Mouse (Mus musculus) Patski (cell line): ENCODE measurements around the gene Bbs12. TPM values are rescaled to one million over a fixed set of nuclear protein-coding genes. Genes with fewer than 3 reads are reported as not detected.

Source experiments
- ATAC-seq: fragments of 100-300 bp; one replicate; pipeline ENCODE4 v1.8.0; 2021
- CTCF ChIA-PET: fragments of 350-600 bp; sonication (Branson Sonifier 250); formaldehyde crosslinking; loops from one replicate; lab custom pipeline; 2022; ENCODE audit warnings: inconsistent platforms; lab: Charles Lee
- POLR2A ChIA-PET: fragments of 350-600 bp; sonication (Branson Sonifier 250); formaldehyde crosslinking; loops from one replicate; lab custom pipeline; 2022; ENCODE audit warnings: antibody characterized with exemption, inconsistent platforms; lab: Charles Lee
- DNase-seq: peaks from one replicate; pipeline ENCODE4 v3.0.0-alpha.2; 2011; ENCODE audit warnings: low read depth, low spot score
- H3K27me3 ChIP-seq: fragments of 371-371 bp; one replicate; pipeline ENCODE4 v1.5.1; 2021
- CTCF ChIP-seq: fragments of 100-300 bp; IDR thresholded peaks from one replicate; pipeline ENCODE4 v1.5.1; 2021
- in situ Hi-C: fragments of 300-500 bp; cut with MboI; formaldehyde crosslinking; loops from 3 replicates; pipeline ENCODE4 v1.11.1; 2018; ENCODE audit warnings: low pct_unique_long_range_greater_than_20kb, mixed read lengths
- polyA plus RNA-seq: library from polyadenylated mRNA; unstranded; gene quantifications from one replicate; pipeline ENCODE4 v1.2.3, GENCODE M21; 2021

The Bbs12 gene
- polyA plus RNA-seq, 1 experiment from 2014 or later = 18.8 TPM

- ChIA-PET CTCF (no interaction called here), POLR2A (no interaction called here)
- DNase-seq (no peak), ATAC-seq (no peak)
- no peak for TF ChIP-seq CTCF
- in situ Hi-C loops = no loop called here
- H3K27me3 ChIP-seq = peaks cover 13% of the 10 kb centered on the region
Observed at GRCm38 (mm10) chr3:37289237-37289636, 23.1 kb upstream of the Bbs12 start.

DNA sequence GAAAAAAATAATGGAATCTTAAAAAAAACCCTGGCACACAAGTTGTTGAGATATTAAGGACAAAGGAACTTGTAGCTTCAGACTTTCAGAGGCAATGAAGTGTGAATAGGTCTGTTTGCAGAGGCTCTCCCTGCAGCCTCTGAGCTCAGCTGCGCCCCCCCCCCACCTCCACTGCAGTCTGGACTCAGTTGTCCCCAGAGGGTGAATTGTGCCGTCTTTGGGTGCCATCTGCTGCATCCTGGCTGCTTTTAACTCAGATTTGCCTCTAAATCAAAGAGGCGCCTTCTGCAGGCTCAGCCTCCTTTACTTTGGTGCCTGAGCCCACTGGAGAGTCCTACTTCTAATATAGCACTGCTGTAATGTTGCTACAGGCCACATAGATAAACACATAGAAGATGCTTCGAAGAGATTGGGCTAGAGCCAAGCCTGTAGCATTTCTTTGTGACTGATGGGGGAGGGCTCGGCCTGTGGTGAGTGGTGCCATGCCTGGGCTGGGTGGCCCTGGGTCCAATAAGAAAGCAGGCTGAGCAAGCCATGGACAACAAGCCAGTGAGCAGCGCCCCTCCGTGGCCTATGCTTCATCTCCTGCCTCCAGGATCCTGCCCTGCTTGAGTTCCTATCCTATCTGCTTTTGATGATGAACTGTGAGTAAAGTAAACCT, 21.3 kb upstream of the Bbs12 start:
- CTCF ChIA-PET = interaction anchor here (1.2 kb wide), 1 partner anchor 13 kb away, joined by 3 read pairs; no protein-coding TSS in a partner anchor
- in situ Hi-C loops = no loop called here
- H3K27me3 ChIP-seq = peaks cover 11% of the 10 kb centered on the region
- TF ChIP-seq CTCF = no peak
- no peak for ATAC-seq
- DNase-seq = no peak
- POLR2A ChIA-PET = no interaction called here

- ATAC-seq = no peak
- H3K27me3 ChIP-seq = peaks cover 11% of the 10 kb centered on the region
- in situ Hi-C loops = no loop called here
- no peak for TF ChIP-seq CTCF
- DNase-seq = no peak
- ChIA-PET POLR2A (no interaction called here), CTCF (interaction anchor here (0.7 to 1.4 kb wide), 3 partner anchors 9 to 40 kb away, joined by 3 read pairs; partner anchors contain the start of genes Bbs12 and Cetn4)
Observed at GRCm38 (mm10) chr3:37291929-37292328, 20.4 kb upstream of the Bbs12 start.

DNA sequence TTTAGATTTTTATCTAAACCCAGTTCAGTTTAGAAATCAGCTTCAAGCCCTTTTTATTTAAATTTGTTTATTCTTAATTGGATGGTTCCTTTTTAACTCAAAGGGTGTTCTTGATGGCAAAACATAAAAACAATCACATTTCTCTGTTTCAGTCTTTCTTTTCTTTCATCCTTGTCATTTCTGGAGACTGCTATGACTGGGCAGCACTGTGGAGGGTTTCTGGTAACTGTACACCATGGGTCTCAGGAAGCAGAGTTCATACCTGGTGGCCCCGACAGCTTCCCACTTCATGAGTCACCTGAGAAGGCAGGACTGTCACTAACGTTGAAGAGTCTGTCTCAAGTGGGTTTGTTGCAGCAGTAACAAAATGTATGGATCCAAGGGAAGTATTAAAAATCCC, 19.7 kb upstream of the Bbs12 start:
- in situ Hi-C loops = no loop called here
- DNase-seq = no peak
- ChIA-PET POLR2A (no interaction called here), CTCF (interaction anchor here (0.7 to 1.4 kb wide), 3 partner anchors 9 to 40 kb away, joined by 3 read pairs; partner anchors contain the start of genes Bbs12 and Cetn4)
- no peak for TF ChIP-seq CTCF
- H3K27me3 ChIP-seq = peaks cover 11% of the 10 kb centered on the region
- ATAC-seq = no peak

GRCm38 (mm10) chr3:37299470-37299869, 12.9 kb upstream of the Bbs12 start:
- in situ Hi-C loops = no loop called here
- CTCF ChIA-PET = no interaction called here
- ATAC-seq (no peak), DNase-seq (no peak)
- POLR2A ChIA-PET = no interaction called here
- no peaks in the 10 kb centered on the region for H3K27me3 ChIP-seq
- TF ChIP-seq CTCF = no peak

- DNase-seq (no peak), ATAC-seq (no peak)
- ChIA-PET POLR2A (no interaction called here), CTCF (interaction anchor here (0.6 to 2.7 kb wide), 9 partner anchors 9 to 918 kb away, joined by 3 to 8 read pairs (median 3); partner anchors contain the start of genes Bbs12 and Cetn4)
- TF ChIP-seq CTCF = peak; percentile 91
- H3K27me3 ChIP-seq = no peaks in the 10 kb centered on the region
- in situ Hi-C loops = no loop called here
Observed at GRCm38 (mm10) chr3:37302685-37303084, 9.7 kb upstream of the Bbs12 start.

- DNase-seq (no peak), ATAC-seq (peak; percentile 35)
- CTCF ChIA-PET = interaction anchor here (1.0 to 2.7 kb wide), 12 partner anchors 8 to 1076 kb away, joined by 3 to 8 read pairs (median 3); partner anchors contain the start of genes Bbs12 and Cetn4
- no peaks in the 10 kb centered on the region for H3K27me3 ChIP-seq
- in situ Hi-C loops = no loop called here
- no peak for TF ChIP-seq CTCF
- POLR2A ChIA-PET = interaction anchor here (0.7 kb wide), 1 partner anchor 19 kb away, joined by 3 read pairs; no protein-coding TSS in a partner anchor
Observed at GRCm38 (mm10) chr3:37303392-37304139, 8.8 kb upstream of the Bbs12 start.

GRCm38 (mm10) chr3:37311897-37312369, 421 bp upstream of the Bbs12 start:
- ChIA-PET POLR2A (interaction anchor here (0.6 to 0.9 kb wide), 5 partner anchors 15 to 1670 kb away, joined by 3 read pairs; partner anchors contain the start of genes Nudt6 and Spata5), CTCF (interaction anchor here (1.1 to 2.3 kb wide), 5 partner anchors 9 to 103 kb away, joined by 3 to 7 read pairs (median 5); no protein-coding TSS in a partner anchor)
- no peaks in the 10 kb centered on the region for H3K27me3 ChIP-seq
- in situ Hi-C loops = no loop called here
- ATAC-seq (peak; percentile 5), DNase-seq (no peak)
- TF ChIP-seq CTCF = no peak

- ChIA-PET POLR2A (no interaction called here), CTCF (interaction anchor here (1.4 kb wide), 1 partner anchor 21 kb away, joined by 3 read pairs; no protein-coding TSS in a partner anchor)
- ATAC-seq (peak; percentile 81), DNase-seq (peak; percentile 59)
- no peak for TF ChIP-seq CTCF
- in situ Hi-C loops = no loop called here
- H3K27me3 ChIP-seq = no peaks in the 10 kb centered on the region
Observed at GRCm38 (mm10) chr3:37313371-37313770, 1.0 kb downstream of the Bbs12 start.

DNA sequence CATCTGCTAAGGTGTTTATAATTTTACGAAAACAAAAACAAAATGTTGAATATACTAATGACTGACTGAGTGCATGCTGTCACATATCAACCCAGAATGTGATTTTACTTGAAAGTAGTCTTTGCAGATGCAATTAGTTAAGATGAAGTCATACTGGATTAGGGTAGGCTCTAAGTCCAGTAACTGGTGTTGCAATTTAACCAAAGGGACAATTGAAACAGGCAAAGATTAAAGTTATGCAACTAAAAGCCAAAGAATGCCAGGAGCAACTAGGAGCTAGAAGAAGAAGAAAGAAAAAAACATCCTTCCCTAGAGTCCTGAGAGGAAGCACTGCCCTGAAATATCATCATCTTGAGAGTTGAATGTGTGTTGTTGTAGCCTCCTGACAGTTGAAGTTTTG, 3.9 kb downstream of the Bbs12 start:
- in situ Hi-C loops = no loop called here
- ATAC-seq (no peak), DNase-seq (peak; percentile 51)
- no peaks in the 10 kb centered on the region for H3K27me3 ChIP-seq
- ChIA-PET POLR2A (no interaction called here), CTCF (interaction anchor here (0.9 to 3.1 kb wide), 7 partner anchors 10 to 911 kb away, joined by 3 to 18 read pairs (median 5); no protein-coding TSS in a partner anchor)
- TF ChIP-seq CTCF = no peak
